8 mouse cellular contexts compared by ENCODE assay signal in the genomic region with DNA sequence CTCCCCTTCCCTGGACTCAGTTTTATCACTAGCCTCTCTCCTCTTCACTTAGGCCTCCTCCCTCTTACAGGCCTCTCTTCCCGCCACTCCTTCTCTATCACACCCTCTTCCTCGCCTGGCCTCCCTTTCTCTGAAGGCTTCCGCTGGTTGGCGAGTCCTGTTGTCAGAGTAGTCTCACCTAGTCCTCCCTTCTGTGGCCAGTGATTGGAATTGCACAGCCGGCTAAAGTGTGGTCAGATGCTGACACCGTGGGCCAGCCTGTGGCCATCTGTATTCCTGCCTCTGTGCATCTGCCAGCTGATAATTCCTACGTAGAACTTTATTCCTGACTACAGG. TPM values are rescaled to one million over a fixed set of nuclear protein-coding genes. Genes with fewer than 3 reads are reported as not detected.
DNase-seq lines count a peak whose midpoint lies in the region; ATAC-seq and TF ChIP-seq lines count a peak whose summit lies in the region.

No protein-coding gene starts in this region.

- H3K4me3 ChIP-seq in kidney, postnatal 0 days (replicated peaks; ENCODE audit: low read depth, low read length): peak overlapping the region; percentile 55
- peak overlapping the region; percentile 95 for H3K4me3 ChIP-seq in bone marrow macrophage, adult 2 months (ENCODE audit: insufficient read depth, low read length)
- H3K4me3 ChIP-seq in macrophage (ENCODE audit: inconsistent target): peak overlapping the region; percentile 89

- TF ChIP-seq CTCF in kidney, postnatal 0 days (IDR thresholded peaks at IDR 0.05; ENCODE audit: low read depth): no peak; the same call in 1 of the 2 replicates
- no peak for TF ChIP-seq CTCF in bone marrow macrophage, adult 2 months (IDR thresholded peaks at IDR 0.05; ENCODE audit: low read depth, low read length)

- no peaks in the 10 kb centered on the region for H3K9me3 ChIP-seq in kidney, postnatal 0 days (replicated peaks; ENCODE audit: low read length)

- peak overlapping the region; percentile 71 for H3K4me2 ChIP-seq in kidney, postnatal 0 days (ENCODE audit: low read length)

- no peaks in the 10 kb centered on the region for H3K27me3 ChIP-seq in kidney, postnatal 0 days (ENCODE audit: insufficient read depth, low read length)

- WGBS in kidney, postnatal 0 days: under 1% methylated on average over 7 of the region's 7 CpGs
- 0% methylated on average over 6 of the region's 7 CpGs for WGBS in macrophage (ENCODE audit: missing documents)

- peak; percentile 3; the same call in 1 of the 2 replicates for ATAC-seq in kidney, postnatal 0 days (replicated peaks; ENCODE audit: low FRiP score, low read depth)
- ATAC-seq in granulocyte monocyte progenitor cell, adult 5-6 weeks (replicated peaks; ENCODE audit: poor library complexity, severe bottlenecking): peak; percentile 23

- H3K27ac ChIP-seq in kidney, postnatal 0 days: peak overlapping the region; percentile 79
- peak overlapping the region; percentile 72 for H3K27ac ChIP-seq in bone marrow macrophage, adult 2 months (ENCODE audit: insufficient read depth, low read depth, low read length)
- peak overlapping the region; percentile 72 for H3K27ac ChIP-seq in macrophage

- TF ChIP-seq POLR2A in bone marrow macrophage, adult 2 months (IDR thresholded peaks at IDR 0.05; ENCODE audit: borderline replicate concordance, low read depth, low read length): no peak

- peak overlapping the region; percentile 67 for H3K9ac ChIP-seq in kidney, postnatal 0 days (ENCODE audit: low read depth, low read length)

- peaks cover 22% of the 10 kb centered on the region for H3K4me1 ChIP-seq in kidney, postnatal 0 days (replicated peaks; ENCODE audit: insufficient read depth, low read length)
- peaks cover 34% of the 10 kb centered on the region for H3K4me1 ChIP-seq in bone marrow macrophage, adult 2 months (ENCODE audit: control insufficient read depth, insufficient read depth, low read length)

- H3K79me2 ChIP-seq in macrophage (ENCODE audit: inconsistent target): peaks cover 51% of the 10 kb centered on the region

- intact Hi-C loops in gastrocnemius, postnatal 14 days (cut with DNase I; ENCODE audit: low total_unique reads): no loop called here

- DNase-seq in kidney, postnatal 0 days (ENCODE audit: low spot score): no peak
- no peak for DNase-seq in kidney, adult 18-20 months
- no peak for DNase-seq in gastrocnemius, postnatal 14 days
- no peak for DNase-seq in cerebellum, adult 9-11 months
- no peak for DNase-seq in T-cell, adult 2 months (ENCODE audit: low spot score)

- H3K36me3 ChIP-seq in kidney, postnatal 0 days (ENCODE audit: insufficient read depth, low read length): peaks cover 15% of the 10 kb centered on the region
- peaks cover 14% of the 10 kb centered on the region; the same call in 1 of the 2 replicates for H3K36me3 ChIP-seq in macrophage (ENCODE audit: inconsistent target)

RNA-seq across cellular contexts. Expression of a gene that starts 0.8 kb away (rescaled TPM):
- 149 and 152 TPM in 2 replicates for polyA plus RNA-seq in kidney, postnatal 0 days (2015; fragmentation: Nextera tagmentation; extraction: Ambion mirVana)
- 26.8 and 29.2 TPM in 2 replicates for polyA plus RNA-seq in bone marrow macrophage, adult 2 months (2012; ENCODE audit: insufficient read depth, insufficient read length, missing spikeins)
- 43.8 and 51.8 TPM in 2 replicates for total RNA-seq in granulocyte monocyte progenitor cell, adult 5-6 weeks (2014; fragmentation: Nextera tagmentation)
- 17.9 and 30.5 TPM in 2 replicates for total RNA-seq in granulocyte monocyte progenitor cell, adult 5-6 weeks (2017)
- total RNA-seq in macrophage (2018; cell fraction: chromatin; rRNA removed): 10 to 100 TPM; 15.6 to 49.9 (median 36.1) TPM
- total RNA-seq in macrophage (2018; cell fraction: cytosol; rRNA removed): 10 to 100 TPM; 23.1 to 42.6 (median 32.3) TPM
- 10 to 100 TPM; 23.8 to 49.2 (median 34.0) TPM for total RNA-seq in macrophage (2018; cell fraction: nucleus; rRNA removed)
- 20.1 to 39.0 TPM (median 34.2 TPM) in 3 replicates for polyA plus RNA-seq in macrophage (2018)
- 10 to 100 TPM; 36.2 to 39.8 TPM for total RNA-seq in gastrocnemius, postnatal 14 days (2021)

RNA-seq across cellular contexts. Expression of a gene that starts 52.4 kb away (rescaled TPM):
- polyA plus RNA-seq in kidney, postnatal 0 days (2015; fragmentation: Nextera tagmentation; extraction: Ambion mirVana): 35.0 and 38.6 TPM in 2 replicates
- polyA plus RNA-seq in bone marrow macrophage, adult 2 months (2012; ENCODE audit: insufficient read depth, insufficient read length, missing spikeins): 21.8 and 25.2 TPM in 2 replicates
- total RNA-seq in granulocyte monocyte progenitor cell, adult 5-6 weeks (2014; fragmentation: Nextera tagmentation): 33.4 and 43.0 TPM in 2 replicates
- total RNA-seq in granulocyte monocyte progenitor cell, adult 5-6 weeks (2017): 23.3 and 33.9 TPM in 2 replicates
- total RNA-seq in macrophage (2018; cell fraction: chromatin; rRNA removed): 10 to 100 TPM in 25 of 26 experiments, 1 to 10 TPM in 1; 7.8 to 51.2 (median 32.8) TPM
- 10 to 100 TPM in 18 of 26 experiments, 1 to 10 TPM in 8; 7.4 to 15.5 (median 10.6) TPM for total RNA-seq in macrophage (2018; cell fraction: cytosol; rRNA removed)
- total RNA-seq in macrophage (2018; cell fraction: nucleus; rRNA removed): 10 to 100 TPM in 25 of 26 experiments, 1 to 10 TPM in 1; 8.9 to 49.9 (median 18.6) TPM
- 7.6 to 17.2 TPM (median 10.7 TPM) in 3 replicates for polyA plus RNA-seq in macrophage (2018)
- total RNA-seq in gastrocnemius, postnatal 14 days (2021): 10 to 100 TPM; 31.0 to 33.2 TPM
